Mouse (Mus musculus): ENCODE data around the gene Shb. TPM values are rescaled to one million over a fixed set of nuclear protein-coding genes. Genes with fewer than 3 reads are reported as not detected.

The Shb gene
- polyA plus RNA-seq, 1 experiment = 36.9 TPM

DNA sequence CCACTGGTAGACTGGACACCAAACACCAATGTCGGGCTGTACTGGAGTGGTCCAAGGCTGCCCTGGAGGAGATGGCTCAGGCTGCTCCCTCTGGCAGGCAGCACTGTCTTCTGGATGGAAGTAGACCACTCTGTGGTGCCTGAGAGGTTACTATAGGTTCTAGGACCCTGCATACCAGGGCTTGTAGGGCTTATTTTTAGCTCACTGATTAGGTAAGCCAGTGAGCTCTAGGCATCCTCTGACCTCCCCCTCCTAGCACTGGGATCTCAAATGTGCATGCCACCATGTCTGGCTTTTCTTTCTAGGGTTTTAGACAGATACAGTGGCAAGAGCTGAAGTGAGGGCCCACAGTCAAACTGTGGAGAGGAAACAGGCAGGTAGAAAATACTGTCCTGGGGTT lies 24.8 kb downstream of the Shb start:
- WGBS = 79% methylated on average over 1 of the region's 1 CpGs
- DNase-seq (ENCODE audit: low read depth, low spot score) = no peak

DNA sequence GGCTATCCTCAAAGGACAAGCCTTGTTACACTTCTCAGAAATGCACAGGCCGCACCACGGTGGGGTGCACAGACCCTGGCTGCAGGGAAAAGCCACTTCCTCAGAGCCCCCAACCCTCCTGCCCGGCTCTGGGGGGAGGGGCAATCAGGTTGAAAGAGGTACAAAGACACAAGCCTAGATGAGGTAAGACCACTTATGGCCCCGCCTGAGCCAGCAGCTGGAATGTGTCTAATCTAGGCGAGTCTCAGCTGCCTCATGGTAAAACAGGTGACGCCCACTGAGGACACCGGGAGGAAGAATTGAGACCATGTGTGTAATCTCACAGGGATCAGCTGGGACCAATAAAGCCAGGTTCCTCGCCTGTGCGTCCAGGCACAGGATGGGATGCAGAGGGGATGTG lies 25.2 kb downstream of the Shb start:
- no peak for DNase-seq (ENCODE audit: low read depth, low spot score)
- WGBS = 51% methylated on average over 9 of the region's 9 CpGs

DNA sequence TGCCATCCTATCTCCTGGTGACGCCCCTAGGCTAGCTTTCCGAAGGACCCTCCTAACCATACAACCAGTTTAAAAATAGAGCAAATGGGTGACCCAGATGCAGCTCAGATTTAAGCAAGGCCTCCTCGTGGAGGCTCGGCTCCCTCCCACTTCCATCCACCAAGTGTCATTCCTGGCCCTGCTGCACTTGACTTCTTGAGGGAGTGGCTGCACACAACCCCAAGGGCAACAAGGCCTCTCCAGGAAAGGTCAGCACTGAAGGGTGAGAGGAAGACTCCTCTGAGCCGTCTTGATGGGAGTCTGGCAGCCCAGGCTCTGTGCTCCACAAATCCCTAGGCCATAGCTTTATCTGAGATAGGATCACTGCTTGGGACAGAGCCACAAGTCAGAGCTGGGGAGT lies 25.7 kb downstream of the Shb start:
- WGBS = 42% methylated on average over 5 of the region's 5 CpGs
- DNase-seq (ENCODE audit: low read depth, low spot score) = no peak

DNA sequence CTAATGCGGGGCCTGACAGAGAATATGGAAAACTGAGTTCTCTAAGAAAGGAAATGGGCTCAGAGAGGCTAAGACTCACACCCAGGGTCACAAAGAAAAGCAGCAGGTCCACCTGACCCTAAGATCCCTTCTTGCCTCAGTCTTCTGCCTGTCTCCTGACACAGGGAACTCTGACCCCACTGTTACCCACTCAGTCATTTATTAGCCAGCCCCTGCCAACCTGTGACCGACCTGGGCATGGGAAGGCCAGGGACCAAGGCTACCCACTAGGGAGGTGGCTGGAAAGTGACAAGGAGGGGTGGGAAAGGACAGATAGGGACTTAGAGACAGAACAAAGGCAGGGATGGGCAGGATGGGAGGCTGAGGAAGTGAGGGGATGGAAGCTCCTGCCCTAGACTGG lies 26.6 kb downstream of the Shb start:
- WGBS = 54% methylated on average over 2 of the region's 2 CpGs
- DNase-seq (ENCODE audit: low read depth, low spot score) = no peak

DNA sequence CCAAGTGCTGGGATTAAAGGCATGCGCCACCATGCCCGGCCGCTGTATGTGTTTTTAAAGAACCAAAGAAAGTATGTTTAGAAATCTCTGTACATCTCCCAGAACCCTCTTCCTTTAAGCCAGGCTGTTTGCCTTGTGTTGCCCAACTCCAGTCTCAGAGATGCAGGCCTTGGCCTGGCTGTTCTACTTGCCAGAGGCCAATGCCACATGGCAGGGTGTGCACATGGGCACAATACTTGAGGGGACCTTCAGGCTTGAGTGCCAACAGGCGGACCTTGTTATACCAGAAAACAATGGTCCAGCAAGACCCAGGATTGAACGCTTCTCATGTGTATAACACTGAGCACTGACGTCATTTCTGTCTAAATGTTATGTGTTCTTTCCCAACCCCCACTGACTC lies 27.1 kb downstream of the Shb start:
- DNase-seq (ENCODE audit: low read depth, low spot score) = no peak
- WGBS = 89% methylated on average over 6 of the region's 6 CpGs

DNA sequence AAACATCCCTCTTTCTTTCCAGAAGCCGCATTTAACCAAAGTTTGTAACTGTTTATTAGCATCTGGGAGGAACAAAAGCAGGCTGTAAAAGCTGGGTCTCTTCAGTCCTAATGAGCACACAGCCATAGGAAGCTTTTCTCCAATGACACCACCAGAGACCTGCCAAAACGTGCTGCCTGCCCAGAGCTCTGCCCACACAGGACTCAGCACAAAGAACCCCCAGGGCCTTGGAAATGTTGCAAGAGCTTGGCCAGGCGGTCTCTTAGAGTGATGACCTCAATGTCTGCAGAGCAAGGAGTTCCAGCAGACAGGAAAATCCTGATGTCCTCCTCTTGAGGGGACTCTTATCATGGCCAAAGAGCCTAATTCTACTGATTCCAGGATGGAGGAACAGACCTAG lies 28.5 kb downstream of the Shb start:
- WGBS = 75% methylated on average over 3 of the region's 3 CpGs
- no peak for DNase-seq (ENCODE audit: low read depth, low spot score)

DNA sequence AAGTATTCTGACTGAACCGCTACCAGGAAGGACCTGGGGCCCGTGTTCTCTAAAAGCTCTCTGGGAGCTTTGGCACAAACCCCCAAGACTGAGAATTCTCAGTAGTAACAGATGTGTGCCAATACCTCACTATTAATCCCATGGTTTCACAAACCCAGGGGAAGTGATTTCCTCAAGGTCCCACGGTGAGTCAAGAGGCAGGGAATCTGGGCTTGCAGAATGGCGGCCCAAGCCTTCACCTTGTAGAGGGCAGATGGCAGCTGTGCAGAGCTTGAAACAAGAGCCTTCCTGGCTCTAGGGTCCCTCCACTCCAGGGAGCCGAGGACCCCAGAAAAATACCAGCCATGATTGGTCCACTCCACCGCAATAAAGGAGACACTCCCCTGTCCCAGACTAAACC lies 28.9 kb downstream of the Shb start:
- WGBS = 76% methylated on average over 6 of the region's 6 CpGs
- DNase-seq (ENCODE audit: low read depth, low spot score) = no peak

DNA sequence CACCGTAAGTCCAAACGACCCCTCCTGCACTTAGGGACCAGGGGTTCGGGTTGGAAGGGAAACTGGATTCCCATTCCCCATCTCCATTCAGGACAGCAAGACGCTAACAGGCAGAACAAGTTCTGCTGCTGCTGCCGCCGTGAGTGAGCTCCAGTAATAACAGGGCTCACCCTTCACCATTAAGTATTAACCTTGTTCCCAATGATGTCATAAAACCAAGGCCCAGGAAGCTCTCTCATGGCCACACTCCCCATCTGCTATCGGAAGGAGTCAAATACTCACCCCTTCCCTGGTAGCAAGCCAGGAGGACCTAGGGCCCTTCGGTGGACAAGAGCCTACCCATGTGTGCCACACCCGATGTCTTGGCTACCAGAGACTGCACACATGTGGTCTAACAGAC lies 30.3 kb downstream of the Shb start:
- 34% methylated on average over 9 of the region's 9 CpGs for WGBS
- no peak for DNase-seq (ENCODE audit: low read depth, low spot score)

DNA sequence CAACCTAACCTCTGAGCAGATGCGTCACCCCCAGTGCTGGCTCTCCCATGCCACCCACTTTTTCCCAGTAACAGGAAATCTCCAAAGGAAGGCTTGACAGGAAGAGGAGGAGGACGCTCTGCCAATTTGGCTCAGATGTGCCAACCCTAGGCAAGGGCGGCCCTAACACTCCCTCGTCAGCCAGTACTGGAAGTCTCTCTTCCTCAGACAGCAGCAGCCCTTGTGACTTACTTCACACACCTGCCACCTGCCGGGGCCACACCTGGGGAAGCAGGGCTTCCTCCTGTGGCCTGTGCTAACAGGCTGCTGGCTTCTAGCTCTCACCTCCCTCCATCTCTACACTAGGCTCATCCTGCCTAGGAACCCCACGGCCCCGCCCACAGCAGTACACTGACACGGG lies 31.9 kb downstream of the Shb start:
- DNase-seq (ENCODE audit: low read depth, low spot score) = no peak
- 30% methylated on average over 8 of the region's 8 CpGs for WGBS

DNA sequence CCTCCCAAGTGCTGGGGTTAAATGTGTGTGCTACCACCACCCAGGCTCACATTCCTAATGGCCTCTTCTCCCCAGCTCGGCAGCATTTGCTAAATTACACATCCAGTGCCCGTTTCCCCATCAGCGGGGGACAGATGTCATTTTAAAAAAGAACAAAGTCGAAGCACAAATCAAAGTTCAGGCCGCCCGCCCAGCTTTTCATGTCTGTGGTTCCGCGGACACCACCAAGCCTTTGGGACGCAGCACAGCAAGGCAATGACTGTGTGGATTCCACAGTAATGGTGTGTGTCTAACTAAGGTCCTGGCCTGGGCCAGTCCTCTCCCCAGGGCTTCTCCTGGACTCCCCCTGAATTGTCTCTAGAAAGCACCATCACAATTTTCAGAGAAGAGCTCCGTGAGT lies 32.7 kb downstream of the Shb start:
- 11% methylated on average over 10 of the region's 10 CpGs for WGBS
- DNase-seq (ENCODE audit: low read depth, low spot score) = no peak

DNA sequence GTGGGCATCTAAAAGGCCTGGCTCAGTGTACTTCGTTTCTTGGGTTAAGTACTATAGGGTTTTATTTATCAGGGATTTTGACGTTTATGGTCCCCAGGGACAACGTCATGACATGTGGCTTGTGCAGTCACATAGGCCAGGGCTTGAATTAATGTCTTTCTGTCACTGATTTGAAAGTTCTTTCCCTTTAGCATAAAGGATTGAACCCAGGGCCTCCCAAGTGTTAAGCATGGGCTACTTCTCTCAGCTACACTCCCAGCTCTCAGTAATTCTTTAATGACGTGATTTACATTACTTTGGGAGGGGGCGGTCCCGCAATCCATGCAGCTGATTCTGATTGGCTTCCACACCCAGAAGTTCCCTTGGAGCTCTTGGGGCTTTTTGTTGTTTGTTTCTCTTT lies 33.2 kb downstream of the Shb start:
- DNase-seq (ENCODE audit: low read depth, low spot score) = no peak
- 20% methylated on average over 6 of the region's 6 CpGs for WGBS

DNA sequence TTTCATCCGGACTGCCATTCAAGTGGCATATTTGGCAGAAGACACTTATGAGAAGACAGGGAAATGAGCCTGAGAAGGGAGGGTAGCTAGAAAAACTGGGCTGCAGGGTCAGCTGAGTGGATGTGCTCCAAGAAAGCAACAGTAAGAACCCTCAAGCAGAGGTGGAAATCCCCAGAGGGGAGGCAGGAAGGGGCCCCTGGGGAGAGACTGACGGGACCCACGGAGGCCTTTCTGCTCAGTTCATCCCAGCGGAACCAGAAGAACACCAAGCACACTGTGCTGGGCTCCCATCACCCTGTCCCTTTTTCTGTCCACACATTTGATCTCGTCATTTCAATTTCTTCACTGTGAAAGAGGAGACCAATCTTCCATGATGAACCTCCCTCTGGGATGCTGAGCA lies 33.9 kb downstream of the Shb start:
- DNase-seq (ENCODE audit: low read depth, low spot score) = no peak
- 84% methylated on average over 5 of the region's 5 CpGs for WGBS

DNA sequence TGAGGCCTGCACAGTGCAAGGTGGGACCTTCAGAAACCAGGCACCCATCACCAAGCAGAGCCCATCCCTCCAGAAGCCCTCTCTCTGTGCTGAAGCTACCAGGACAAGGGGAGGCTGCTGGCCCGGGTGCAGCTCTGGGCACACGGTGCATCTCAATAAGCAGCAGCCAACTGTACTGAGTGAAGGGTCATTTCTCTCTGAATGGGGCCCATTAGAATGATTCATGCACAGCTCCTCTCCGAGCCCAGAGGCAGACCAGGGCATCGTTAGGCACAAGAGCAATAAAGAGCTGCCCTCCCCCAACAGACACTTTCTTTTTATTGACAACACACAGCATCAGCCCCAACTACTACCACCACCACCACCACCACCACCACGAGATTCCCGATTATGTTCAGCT lies 35.0 kb downstream of the Shb start:
- 38% methylated on average over 6 of the region's 6 CpGs for WGBS
- no peak for DNase-seq (ENCODE audit: low read depth, low spot score)

DNA sequence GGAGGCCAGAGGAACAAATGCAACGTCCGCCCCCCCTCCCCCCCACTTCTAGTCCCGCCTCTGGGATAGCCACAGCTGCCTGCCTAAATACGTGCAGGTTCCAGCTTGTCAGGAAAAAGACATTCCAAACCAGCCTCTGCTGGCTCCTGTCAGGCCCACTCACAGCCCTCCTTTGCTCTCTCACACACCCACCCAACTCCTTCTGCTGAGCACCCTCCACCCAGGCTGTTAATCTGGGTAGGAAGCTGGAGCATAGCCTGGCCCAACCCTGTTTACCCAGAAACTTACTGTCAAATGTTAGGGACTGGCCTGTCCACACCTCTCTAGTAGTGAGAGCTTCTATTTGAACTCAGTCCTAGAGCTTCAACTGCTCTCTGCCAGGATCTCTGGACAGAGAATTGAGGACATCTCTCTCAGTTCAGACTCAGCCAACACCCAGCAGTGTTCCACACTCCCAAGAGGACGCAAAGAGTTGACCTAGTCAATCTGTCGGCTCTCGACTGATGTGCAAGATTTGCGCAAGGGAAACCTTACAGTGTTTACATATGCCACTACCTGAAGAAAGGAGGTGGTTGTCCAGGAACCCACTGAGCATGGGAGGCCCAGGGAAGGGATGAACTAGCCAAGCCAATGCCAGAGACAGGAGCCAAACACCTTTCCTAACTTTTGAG lies 36.6 kb downstream of the Shb start:
- 31% methylated on average over 8 of the region's 8 CpGs for WGBS
- DNase-seq (ENCODE audit: low read depth, low spot score) = no peak

DNA sequence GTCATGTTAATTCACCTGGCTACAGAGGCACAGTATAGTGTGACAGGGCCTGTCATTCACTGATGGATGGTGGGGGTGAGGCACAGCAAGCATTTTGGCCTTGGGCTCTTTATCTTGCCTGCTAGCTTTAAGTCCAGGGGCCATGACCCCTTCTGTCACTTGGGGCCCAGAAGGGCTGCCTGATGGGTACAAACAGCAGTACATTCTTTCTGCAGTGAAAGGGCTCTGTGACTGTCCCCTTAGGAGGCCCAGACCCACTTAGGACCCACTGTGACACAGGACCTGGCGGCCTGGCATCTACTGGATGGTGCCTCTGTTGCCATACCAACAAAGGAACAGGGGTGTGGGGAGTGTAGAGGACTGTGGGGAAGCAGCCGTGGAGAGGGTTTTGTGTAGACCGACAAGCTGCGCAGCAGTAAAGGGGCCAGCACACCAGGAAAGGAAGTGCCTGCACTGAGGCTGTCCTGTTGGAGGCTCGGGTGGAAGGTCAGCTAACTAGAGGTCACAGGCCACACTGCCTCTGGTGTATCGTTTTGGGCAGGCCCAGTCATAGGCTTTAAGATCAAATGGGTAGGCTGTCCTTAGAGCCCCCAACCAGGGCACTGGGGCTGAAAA lies 38.4 kb downstream of the Shb start:
- no peak for DNase-seq (ENCODE audit: low read depth, low spot score)
- 62% methylated on average over 6 of the region's 6 CpGs for WGBS

DNA sequence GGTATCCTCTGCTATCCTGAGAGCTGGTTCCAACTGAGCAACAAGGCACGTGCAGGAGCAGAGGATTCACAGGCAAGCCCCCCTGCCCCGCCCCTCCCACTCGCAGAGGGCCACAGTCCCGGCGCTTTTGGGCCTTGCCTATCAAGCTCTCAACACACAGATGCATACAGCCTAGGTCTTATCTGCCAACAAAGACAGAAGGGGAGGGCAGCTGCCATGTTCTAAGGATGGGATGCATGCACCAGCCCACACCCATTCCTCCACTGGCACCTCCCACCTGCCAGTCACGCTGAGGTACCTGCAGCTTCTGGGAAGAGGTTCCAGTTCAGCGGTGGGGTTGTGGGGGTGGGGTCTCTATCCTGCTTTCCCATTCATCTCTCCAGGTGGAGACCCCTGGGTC lies 39.2 kb downstream of the Shb start:
- WGBS = 25% methylated on average over 7 of the region's 7 CpGs
- no peak for DNase-seq (ENCODE audit: low read depth, low spot score)

DNA sequence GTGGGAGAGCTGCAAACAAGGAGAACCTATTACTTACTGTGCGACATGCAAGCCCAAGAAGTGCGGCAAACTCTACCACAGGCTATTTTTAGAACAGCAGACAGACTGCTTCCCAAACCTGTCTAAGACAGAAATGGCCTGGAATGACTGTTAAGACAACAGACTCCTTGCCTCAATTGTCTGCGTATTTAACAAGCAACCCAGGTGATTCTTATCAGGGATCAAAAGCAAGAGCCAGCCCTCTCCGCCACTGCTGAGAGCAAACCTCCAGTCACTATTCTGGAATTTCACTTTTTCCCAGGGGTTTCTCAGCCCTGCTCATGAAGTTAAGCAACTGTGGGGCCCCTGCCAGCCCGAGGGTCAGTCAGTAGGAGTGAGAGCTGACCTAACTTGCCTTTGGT lies 39.6 kb downstream of the Shb start:
- DNase-seq (ENCODE audit: low read depth, low spot score) = no peak
- 27% methylated on average over 5 of the region's 5 CpGs for WGBS

DNA sequence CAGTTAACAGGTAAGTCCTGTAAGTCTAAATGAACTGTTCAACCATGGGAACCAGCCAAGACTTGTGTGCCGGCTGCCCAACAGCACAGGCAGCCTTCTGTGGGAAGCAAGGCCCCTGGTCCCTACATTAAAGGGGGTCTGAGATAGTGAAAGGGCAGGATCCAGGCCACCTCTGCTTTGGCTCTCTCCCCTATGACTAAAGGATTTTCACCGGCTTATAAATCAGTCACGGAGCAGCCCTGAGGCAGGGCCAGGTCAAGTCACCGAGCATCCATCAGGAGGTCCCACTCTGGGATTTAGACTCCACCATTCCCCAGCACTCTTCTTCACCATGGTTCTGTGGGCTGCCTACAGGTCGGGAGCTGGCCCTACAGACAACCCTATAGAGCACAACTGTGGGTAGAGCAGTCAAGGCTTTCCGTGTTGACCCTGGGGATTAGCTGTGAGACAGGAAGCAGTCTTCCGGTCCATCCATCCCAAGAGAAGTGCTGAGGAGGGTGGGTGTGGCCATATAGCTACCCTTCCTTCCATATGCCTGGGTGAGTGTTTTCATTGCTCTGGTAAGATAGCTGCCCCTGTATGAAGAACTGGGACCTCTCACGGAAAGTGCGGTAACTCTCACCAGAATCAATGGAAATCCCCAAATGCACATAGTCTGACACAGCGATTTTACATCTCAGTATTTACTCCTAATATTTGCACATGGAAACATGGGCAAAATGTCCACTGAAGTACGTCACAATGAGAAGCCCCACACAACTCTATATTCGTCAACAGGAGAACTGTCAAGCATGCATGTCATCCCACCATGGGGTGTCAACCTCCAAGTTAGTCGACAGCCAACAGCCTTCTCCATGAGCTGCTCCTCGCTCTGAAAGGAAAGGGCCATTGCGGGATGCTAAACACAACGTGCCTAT lies 40.3 kb downstream of the Shb start:
- 42% methylated on average over 16 of the region's 16 CpGs for WGBS
- no peak for DNase-seq (ENCODE audit: low read depth, low spot score)

DNA sequence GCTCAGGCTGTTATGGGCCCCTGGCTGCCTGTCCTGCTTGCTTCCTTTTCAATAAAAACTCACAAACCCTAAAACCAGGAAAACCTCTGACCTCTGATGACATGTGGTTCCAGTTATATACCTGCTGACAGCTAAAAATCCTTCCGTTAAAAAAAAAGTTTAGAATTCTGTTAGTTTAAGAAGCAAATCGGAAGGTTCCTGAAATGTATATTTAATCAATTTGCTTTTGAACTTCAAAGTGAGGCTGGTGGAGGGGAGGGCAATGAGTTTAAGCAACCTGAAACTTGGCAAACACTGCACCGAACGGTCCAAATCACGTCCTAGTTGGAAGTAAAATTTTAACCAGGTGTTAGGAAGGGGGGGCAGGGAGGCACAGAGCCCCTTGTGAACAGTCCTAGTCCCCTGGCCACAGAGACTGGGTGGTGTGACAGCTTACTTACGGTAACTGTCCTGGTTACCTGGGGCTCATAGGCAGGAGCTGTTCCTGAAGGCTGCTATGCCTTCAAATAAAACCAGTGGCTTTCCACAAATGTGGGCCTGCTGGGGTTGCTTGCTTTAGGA lies 41.1 kb downstream of the Shb start:
- no peak for DNase-seq (ENCODE audit: low read depth, low spot score)
- 33% methylated on average over 6 of the region's 6 CpGs for WGBS

DNA sequence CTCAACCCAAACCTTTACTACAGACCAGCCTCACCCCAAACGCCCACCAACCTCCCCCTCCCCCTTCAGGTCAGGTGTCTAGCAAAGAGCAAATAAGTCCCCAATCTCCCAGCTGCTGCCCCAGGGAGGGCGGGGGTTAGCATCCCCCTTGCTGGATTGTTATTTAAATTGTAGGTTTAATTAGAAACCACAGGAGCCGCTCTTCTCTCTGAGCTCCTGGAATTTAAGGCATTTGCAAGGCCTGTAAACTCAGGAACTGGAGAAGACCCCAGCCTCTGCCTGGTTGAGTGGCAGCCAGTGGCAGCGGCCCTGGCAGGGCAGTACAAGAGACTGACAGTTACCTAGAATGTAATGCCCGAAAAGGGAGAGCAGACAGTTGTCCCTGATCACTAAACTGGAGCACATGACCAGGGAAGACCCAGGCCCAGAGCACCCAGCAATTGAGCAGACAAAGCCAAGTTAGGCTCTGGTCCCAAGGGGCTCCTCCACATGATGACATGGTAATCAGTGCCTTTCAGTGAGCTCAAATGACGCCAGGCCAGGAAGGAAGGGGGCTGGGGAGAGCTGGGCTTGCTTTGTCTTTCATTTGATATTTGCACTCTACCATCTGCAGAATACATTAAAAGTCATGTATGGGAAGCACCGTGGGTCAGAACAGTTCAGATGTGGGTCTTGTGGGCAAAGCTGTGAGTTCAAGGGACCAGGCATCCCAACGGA lies 42.1 kb downstream of the Shb start:
- no peak for DNase-seq (ENCODE audit: low read depth, low spot score)
- WGBS = 33% methylated on average over 8 of the region's 8 CpGs

Data from large intestine, adult 2 months (tissue).